Mouse (Mus musculus): ENCODE measurements around the gene Gm30302. TPM values are rescaled to one million over a fixed set of nuclear protein-coding genes. Genes with fewer than 3 reads are reported as not detected.

The Gm30302 gene
- polyA plus RNA-seq, 1 experiment from 2014 or later, result 0.13 TPM

Other genes starting within 250 kb of the Gm30302 start
- 0.35 and 0.42 TPM in 2 replicates for gene Omd, start 216.5 kb downstream of the Gm30302 start, polyA plus RNA-seq (2016; fragmentation: Nextera tagmentation; extraction: Ambion mirVana)
- 5.4 and 6.0 TPM in 2 replicates for gene Ogn, start 191.0 kb downstream of the Gm30302 start, polyA plus RNA-seq (2016; fragmentation: Nextera tagmentation; extraction: Ambion mirVana)
- 18.3 and 18.7 TPM in 2 replicates for gene Cenpp, start 146.2 kb downstream of the Gm30302 start, polyA plus RNA-seq (2016; fragmentation: Nextera tagmentation; extraction: Ambion mirVana)
- gene Nol8, start 145.9 kb downstream of the Gm30302 start, polyA plus RNA-seq (2016; fragmentation: Nextera tagmentation; extraction: Ambion mirVana), result 20.1 and 22.0 TPM in 2 replicates
- 76.9 and 83.7 TPM in 2 replicates for gene Iars, start 116.9 kb downstream of the Gm30302 start, polyA plus RNA-seq (2016; fragmentation: Nextera tagmentation; extraction: Ambion mirVana)

All from neural tube, embryonic 12.5 days (tissue).